Mouse (Mus musculus) kidney, postnatal 25 days (tissue): Measurements from ENCODE around the gene Tex13c3.
"Not testable (repeated sequence)": the region's sequence is repeated elsewhere in the genome, so short reads cannot be mapped to it uniquely, and the experiment has no call there.

Experiments used
- DNase-seq, 2 experiments: peaks; one replicate each; pipeline ENCODE4 v3.0.0; 2021; ENCODE audit warnings: mixed read lengths in 2 of 2

Tex13c3 gene

GRCm38 (mm10) chrX:19481219-19481618 is at the start of gene Tex13c3:
TSS of gene Tex13c3 (minus strand) at chrX:19481319.
- DNase-seq: not testable (repeated sequence)

- DNase-seq: no peak
These were observed 8.6 kb upstream of the Tex13c3 start for GRCm38 (mm10) chrX:19489731-19490130.
